ENCODE assay signal across 12 mouse cellular contexts in the genomic region with DNA sequence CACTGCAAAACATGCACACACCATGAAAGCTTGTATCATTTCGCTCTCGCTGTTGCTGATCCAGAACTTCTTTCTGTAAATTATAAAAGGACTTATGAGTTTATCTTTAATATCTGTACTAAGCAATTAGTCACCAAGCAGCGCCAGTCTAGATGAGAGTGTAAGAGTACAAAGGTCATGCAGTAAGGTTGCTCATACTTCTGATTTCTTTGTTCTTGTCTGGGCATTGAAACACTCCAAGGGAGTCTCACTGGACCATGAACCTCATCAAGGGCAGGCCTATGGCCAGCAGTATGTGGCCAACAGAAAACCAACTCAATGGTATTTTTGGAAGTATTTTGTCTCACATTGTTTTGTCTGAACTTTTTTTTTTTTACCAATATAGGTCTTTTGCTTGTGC.
"Had no signal": no experiment of that assay in that cellular context is flagged by ENCODE, and none has a peak within 500 bp of the region (broad histone marks: within the 10 kb centered on the region; RNA-seq: fewer than 3 reads in every experiment).

No protein-coding gene starts in this region.

- H3K36me3 ChIP-seq: neural tube, embryonic 15.5 days had no signal

- H3K27me3 ChIP-seq: limb, embryonic 13.5 days; neural tube, embryonic 15.5 days had no signal

- H3K4me3 ChIP-seq: layer of hippocampus, adult 2 months; limb, embryonic 13.5 days; myocyte; neural tube, embryonic 15.5 days had no signal

- H3K4me2 ChIP-seq: limb, embryonic 13.5 days; neural tube, embryonic 15.5 days had no signal

- H3K4me1 ChIP-seq: limb, embryonic 13.5 days; neural tube, embryonic 15.5 days had no signal

- H3K9me3 ChIP-seq: limb, embryonic 13.5 days; neural tube, embryonic 15.5 days had no signal

- ATAC-seq: hindbrain, postnatal 0 days had no signal

- H3K9ac ChIP-seq: limb, embryonic 13.5 days; liver, embryonic 14.5 days; neural tube, embryonic 15.5 days had no signal

- DNase-seq: left cerebral cortex, postnatal 4 days; lung, adult 18-20 months; midbrain, embryonic 14.5 days; right cerebral cortex, postnatal 4 days; spleen, adult 18-20 months; thymus, postnatal 36 days had no signal

- H3K27ac ChIP-seq: hindbrain, postnatal 0 days; layer of hippocampus, adult 2 months; limb, embryonic 13.5 days; liver, embryonic 14.5 days; neural tube, embryonic 15.5 days had no signal
